Mouse (Mus musculus): Measurements from ENCODE around the gene Arhgef28.

DNA sequence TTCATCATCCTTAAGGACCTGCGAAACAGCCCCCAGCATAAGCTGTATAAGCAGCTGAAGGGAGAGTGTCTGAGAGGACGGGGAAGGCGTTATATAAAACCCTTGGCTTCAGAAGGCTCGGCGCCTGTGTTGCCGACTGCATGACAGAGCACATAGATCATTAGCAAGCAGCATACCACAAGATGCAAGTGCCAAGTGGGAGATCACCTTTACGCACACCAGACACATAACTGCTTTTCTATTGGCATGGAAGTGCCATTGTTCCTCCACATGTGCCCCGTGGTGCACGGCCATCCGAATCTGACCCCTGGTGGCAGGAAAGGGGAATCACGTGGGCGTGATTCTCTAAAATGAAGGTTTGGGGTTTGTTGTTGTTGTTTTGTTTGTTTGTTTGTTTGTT, 16.6 kb upstream of the Arhgef28 start:
- no peak for TF ChIP-seq POLR2A (IDR thresholded peaks at IDR 0.05; ENCODE audit: borderline replicate concordance, extremely low read depth, insufficient read depth, insufficient read length, poor library complexity, severe bottlenecking)
- TF ChIP-seq CTCF (IDR thresholded peaks at IDR 0.05; ENCODE audit: borderline replicate concordance, extremely low read depth, insufficient read depth, insufficient read length) = peak; percentile 83
